Mouse (Mus musculus): ENCODE results near the gene Acpp. TPM values are rescaled to one million over a fixed set of nuclear protein-coding genes. Genes with fewer than 3 reads are reported as not detected.

Gene Acpp
- polyA plus RNA-seq, 1 experiment from 2014 or later, result 0.09 TPM

- no peaks in the 10 kb centered on the region for H3K27me3 ChIP-seq
- peaks cover 30% of the 10 kb centered on the region for H3K36me3 ChIP-seq (replicated peaks)
- 94% methylated on average over 8 of the region's 8 CpGs for WGBS
- H3K9me3 ChIP-seq, result no peaks in the 10 kb centered on the region
- no peak overlapping the region for H3K27ac ChIP-seq
- no peaks in the 10 kb centered on the region; the same call in 1 of the 2 replicates for H3K4me1 ChIP-seq
- no peak overlapping the region for H3K9ac ChIP-seq
- H3K4me3 ChIP-seq (replicated peaks), result no peak overlapping the region
- no peak for ATAC-seq (ENCODE audit: low FRiP score)
- H3K4me2 ChIP-seq, result no peak overlapping the region
Measured at GRCm38 (mm10) chr9:104239076-104239475, 98.5 kb downstream of the Acpp start.

Other genes with a start within 250 kb of the Acpp start
- 0.21 and 0.63 TPM in 2 replicates for gene Ackr4, start 210.8 kb downstream of the Acpp start, polyA plus RNA-seq (2016; fragmentation: Nextera tagmentation; extraction: Ambion mirVana)
- gene Dnajc13, start 74.8 kb downstream of the Acpp start, polyA plus RNA-seq (2016; fragmentation: Nextera tagmentation; extraction: Ambion mirVana), result 21.7 and 26.7 TPM in 2 replicates
- 1.1 and 1.3 TPM in 2 replicates for gene Cpne4, start 209.5 kb upstream of the Acpp start, polyA plus RNA-seq (2016; fragmentation: Nextera tagmentation; extraction: Ambion mirVana)